Mouse (Mus musculus): ENCODE measurements around the gene Rnf34. TPM values are rescaled to one million over a fixed set of nuclear protein-coding genes. Genes with fewer than 3 reads are reported as not detected.

Gene Rnf34
- 21.7 and 27.2 TPM in 2 replicates for total RNA-seq (2021)
- long read RNA-seq, experiment 1, full-length matches to known transcripts, result 46 of 50 reads
- long read RNA-seq, experiment 1, partial matches to known transcripts, result 2 of 50 reads
- long read RNA-seq, experiment 1, other reads (novel, unspliced or antisense), result 2 of 50 reads
- long read RNA-seq, experiment 2, full-length matches to known transcripts, result 24 of 25 reads
- long read RNA-seq, experiment 2, partial matches to known transcripts, result 0 of 25 reads
- long read RNA-seq, experiment 2, other reads (novel, unspliced or antisense), result 1 of 25 reads

GRCm38 (mm10) chr5:122849521-122850318 lies at the start of gene Rnf34:
Gene Rnf34 (plus strand): TSS chr5:122850048.
- DNase-seq, result peak; percentile 99

- no peak for DNase-seq
These were observed 49.4 kb upstream of the Rnf34 start for GRCm38 (mm10) chr5:122800345-122801010.

- no peak for DNase-seq
These were observed 48.2 kb upstream of the Rnf34 start for GRCm38 (mm10) chr5:122801684-122802083.

DNA sequence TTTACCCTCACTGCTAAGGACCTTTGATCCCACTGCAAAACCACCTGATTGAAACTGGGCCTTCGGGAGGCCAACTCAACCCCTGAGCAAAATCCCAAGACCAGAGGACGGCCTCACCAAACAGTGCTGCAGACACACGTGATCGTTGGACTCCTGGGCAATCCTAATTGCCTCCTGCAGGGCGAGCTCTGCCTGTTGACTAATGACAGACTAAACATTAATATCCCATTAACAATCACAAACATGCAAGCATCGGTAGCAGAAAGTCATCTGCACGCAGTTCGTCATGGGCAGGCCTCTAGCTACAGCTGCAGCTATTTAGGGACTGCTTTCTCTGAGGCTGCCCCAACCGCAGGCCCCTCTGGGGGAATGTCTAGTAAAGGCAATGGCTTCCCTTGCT lies 47.1 kb upstream of the Rnf34 start:
- DNase-seq, result no peak

DNA sequence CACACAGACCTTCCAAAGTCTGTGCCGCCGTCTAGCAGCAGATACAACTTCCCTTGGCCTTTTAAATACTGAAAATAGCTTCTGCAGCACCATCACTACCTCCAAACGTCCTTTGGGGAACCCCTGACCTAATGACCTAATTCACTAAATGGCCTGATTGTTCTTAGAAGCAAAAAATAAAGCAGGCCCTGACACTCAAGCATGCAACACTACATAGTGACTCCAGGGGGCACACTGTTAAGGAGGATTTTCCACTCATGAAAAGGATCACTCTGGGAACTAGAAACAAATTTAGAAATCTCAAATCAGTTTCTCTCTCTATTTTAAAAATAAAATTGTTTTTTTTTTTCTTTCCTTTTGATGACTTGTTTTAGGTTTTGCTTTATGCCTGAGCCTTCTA lies 44.3 kb upstream of the Rnf34 start:
- no peak for DNase-seq

DNA sequence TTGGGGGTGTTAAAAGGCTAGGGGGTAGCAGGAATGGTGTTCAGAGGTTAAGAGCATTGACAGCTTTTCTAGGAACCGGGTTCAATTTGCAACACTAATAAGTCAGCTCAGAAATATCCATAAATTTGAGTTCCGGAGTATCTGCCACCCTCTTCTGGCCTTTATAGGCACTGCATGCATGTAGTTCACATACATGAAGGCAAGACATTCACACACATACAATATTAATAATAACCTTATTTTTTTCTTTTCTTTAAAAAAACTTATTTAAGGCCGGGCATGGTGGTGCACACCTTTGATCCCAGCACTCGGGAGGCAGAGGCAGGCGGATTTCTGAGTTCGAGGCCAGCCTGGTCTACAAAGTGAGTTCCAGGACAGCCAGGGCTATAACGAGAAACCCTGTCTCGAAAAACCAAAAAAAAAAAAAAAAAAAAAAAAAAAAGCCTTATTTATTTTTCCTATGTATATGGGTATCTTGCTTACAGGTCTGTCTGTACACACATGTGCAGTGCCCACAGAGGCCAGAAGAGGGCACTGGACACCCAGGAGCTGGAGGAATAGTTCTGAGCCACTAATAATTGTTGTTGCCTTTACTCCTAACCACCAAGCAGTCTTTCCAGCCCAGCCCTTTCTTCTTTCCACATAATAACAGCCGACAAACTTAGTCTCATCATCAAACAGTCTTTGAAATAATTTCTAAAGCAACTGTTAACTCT lies 38.3 kb upstream of the Rnf34 start:
- peak; percentile 82 for DNase-seq

- no peak for DNase-seq
These were observed 37.1 kb upstream of the Rnf34 start for GRCm38 (mm10) chr5:122812699-122813098.

DNA sequence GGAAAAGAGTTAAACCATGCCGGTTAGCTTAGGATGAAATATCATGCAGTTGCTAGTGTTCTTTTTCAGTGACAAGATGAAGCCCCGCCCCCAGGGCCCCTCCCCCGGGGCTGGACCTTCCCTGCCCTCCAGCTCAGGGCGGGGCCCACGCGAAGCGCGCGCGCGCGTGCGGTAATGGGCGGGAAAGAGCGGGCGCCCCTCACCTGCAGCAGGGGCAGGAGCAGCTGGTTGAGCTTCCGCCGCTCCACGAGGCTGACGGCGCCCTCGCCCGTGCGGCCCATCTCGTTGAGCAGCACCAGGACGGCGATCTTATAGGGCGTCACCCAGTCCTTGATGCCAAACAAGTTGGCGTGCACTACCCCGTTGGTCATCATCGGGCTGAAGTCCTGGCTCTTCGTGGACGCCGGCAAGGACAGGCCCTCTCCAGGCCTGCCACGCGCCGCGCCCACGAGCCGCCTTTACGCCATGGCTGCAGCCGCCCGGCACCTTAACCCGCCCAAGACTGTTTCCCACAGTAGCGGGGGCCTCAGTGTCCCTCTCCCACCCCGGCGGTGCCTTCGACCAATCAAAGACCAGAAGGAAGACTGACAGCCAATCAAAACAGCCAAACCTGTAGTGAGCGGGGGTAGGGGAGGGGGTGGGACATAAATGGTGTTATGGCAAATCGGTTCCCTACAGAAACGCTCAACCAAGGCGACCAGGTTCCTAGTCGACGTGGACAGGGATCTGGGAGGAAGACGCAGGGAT lies 28.9 kb upstream of the Rnf34 start, which contains the start of gene Anapc5:
Gene Anapc5, minus strand, starts transcription at position 563 of the 747 bp plus-strand sequence.
- DNase-seq, result peak; percentile 96

DNA sequence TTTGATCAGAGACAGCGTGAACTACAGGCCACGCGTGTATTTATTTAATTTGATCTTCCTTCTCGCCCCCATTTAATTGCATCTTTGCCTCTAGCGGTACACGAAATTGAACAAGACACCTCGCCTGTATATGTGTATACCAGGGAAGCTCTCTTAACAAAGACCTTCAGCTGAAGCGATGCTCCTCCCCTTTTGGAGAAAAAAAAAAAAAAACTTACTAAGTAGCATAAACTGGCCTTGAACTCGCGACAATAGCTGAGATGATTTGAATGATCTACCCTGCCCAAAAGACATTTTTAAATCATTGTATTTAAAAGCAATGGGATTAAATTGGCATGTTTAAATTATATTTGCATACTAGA lies 28.3 kb upstream of the Rnf34 start:
- DNase-seq, result no peak

DNA sequence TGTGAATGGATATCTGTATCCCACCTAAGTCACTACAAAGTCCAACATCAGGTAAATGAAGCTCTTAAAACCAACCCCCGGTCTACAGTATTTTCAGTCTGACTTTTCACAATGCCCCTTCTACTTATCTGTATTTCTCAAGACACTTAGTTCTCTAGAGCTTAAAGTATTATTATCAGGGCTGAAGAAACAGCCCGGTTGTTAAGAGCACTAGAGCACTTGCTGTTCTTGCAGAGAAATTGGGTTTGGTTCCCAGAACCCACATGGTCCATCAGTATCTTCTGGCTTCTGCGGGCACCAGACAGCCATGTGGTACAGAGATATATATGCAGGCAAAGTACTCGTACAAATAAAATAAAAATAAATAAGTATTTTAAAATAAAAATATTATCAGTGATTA lies 27.4 kb upstream of the Rnf34 start:
- no peak for DNase-seq

DNA sequence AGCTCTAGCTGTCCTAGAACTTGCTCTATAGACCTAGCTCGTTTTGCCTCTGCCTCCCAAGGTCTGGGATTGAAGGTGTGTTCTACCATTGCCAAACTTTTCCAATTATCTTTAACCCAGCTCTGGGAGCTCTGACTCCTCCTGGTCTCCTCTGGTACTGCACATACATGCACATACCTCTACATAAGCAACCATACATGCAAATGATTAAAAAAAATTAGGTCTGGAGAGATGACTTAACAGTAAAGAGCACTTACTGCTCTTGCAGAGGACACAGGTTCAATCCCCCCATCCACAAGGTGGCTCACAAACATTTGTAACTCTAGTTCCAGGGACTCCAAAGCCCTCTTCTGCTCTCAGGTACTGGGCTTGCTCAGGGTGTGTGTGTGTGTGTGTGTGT lies 25.9 kb upstream of the Rnf34 start:
- no peak for DNase-seq

- DNase-seq, result no peak
These were observed 25.4 kb upstream of the Rnf34 start for GRCm38 (mm10) chr5:122824450-122824849.

DNA sequence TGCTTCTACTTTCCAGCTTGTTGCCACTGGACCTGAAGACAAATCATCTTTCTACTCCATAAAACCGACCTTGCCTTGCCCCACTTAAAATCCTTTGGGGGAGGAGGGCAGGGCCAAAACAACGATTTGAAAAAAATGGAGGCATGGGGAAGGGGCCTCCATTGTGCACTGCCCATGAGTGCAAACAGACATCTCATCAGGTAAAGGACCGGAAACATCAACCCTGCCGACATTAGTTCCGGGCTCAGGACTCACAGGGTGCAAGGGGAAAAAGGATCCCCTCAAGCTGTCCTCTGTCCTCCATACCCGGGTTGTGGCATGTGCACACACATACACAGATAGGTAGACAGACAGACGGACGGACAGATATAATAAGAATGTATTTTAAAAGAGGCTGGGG lies 24.7 kb upstream of the Rnf34 start:
- no peak for DNase-seq

GRCm38 (mm10) chr5:122832536-122832935 lies 17.3 kb upstream of the Rnf34 start:
- no peak for DNase-seq

- DNase-seq, result no peak
These were observed 16.9 kb upstream of the Rnf34 start for GRCm38 (mm10) chr5:122832996-122833395.

DNA sequence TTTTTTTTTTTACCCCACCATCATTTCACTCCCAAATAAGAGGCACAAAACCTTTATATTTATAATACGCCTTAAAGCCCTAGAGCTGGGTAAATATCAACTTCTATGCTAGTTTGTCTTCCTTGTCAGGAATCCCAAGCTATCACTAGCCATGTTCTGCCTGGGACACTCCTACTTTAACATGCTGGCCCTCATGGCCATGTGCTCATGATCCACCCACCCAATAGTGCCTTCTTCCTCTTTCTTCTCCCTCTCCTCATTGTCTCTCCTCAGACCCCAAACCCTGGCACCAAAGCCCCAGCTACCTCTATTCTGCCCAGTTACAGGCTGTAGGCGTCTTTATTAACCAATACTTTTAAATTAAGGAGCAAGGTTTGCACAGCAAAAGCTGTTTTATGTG lies 8.7 kb upstream of the Rnf34 start:
- DNase-seq, result no peak

- DNase-seq, result no peak
These were observed 6.0 kb upstream of the Rnf34 start for GRCm38 (mm10) chr5:122843799-122844198.

DNA sequence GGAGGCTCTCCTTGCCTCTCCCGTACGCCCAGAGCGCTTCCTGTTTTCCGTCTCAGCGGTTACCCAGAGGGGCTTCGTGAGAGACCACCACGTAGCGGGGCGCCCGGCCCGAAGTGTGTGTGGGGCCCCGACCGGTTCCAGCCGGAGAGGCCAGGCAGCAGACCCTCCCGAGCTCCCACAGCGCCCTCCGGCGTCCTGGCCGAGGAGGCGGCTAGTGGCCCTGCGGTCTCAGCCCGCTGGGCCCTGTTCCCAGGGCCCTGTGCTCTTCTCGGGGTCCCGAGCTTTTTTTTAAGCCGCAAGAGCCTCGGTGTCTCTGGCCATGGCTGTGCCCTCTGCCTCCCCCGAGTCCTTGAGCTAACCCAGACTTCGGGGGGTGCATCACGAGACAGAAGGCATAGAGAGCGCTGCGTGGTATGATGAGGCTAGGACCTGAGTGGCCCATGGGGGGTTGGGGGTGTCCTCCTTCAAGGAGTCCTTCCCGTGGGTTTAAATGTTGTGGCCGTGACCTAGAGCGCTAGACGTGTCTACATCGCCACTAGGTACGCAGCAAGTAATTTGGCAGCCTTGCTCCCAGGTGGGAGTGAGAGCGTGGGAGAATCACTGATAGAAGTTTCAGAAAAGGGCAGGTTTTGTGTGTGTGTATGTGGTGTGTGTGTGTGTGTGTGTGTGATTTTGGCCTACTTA lies 613 bp downstream of the Rnf34 start:
- peak; percentile 86 for DNase-seq

- no peak for DNase-seq
These were observed 2.8 kb downstream of the Rnf34 start for GRCm38 (mm10) chr5:122852611-122853010.

- DNase-seq, result no peak
These were observed 6.0 kb downstream of the Rnf34 start for GRCm38 (mm10) chr5:122855858-122856257.

DNA sequence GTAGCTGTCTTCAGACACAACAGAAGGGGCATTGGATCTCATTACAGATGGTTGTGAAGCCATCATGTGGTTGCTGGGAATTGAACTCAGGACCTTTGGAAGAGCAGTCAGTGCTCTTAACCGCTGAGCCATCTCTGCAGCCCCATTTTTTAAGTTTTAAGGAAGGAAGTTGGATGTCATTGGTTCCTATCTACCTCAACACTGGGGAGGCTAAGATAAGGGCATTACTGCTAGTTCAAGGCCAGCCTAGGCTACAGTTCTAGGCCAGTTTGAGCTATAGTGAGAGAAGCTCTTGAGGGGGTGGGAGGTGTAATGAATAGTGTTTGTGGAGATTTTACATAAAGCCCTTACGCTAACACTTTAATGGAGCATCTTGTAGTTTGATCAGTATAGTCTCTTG lies 13.2 kb downstream of the Rnf34 start:
- DNase-seq, result no peak
